Mouse (Mus musculus): ENCODE measurements around the gene Ube2g2. TPM values are rescaled to one million over a fixed set of nuclear protein-coding genes. Genes with fewer than 3 reads are reported as not detected.

The Ube2g2 gene
- polyA plus RNA-seq, 1 experiment: 56.9 TPM

DNA sequence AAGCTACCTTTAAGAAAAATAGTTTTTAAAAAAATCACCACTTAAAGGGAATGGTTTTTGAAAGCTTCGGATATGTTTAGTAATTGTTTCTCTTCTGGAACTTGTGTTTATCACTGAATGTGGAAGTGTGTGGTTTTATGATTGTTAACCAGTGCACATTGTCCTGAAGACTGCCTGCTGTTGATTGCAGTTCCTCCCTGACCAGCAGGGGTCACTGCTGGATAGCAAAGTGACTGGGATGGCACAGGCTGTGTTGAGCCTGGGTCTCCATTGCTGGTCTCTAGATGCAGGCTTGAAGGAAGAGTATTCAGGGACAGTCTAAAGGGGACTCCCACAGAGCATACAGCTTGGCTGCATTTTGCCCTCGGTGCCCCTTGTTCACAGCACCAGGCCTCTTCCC, 5.4 kb downstream of the Ube2g2 start:
- peak; percentile 98 for TF ChIP-seq CTCF (IDR thresholded peaks at IDR 0.05; ENCODE audit: borderline replicate concordance, extremely low read depth, insufficient read depth, insufficient read length)
- TF ChIP-seq POLR2A (IDR thresholded peaks at IDR 0.05; ENCODE audit: borderline replicate concordance, extremely low read depth, insufficient read depth, insufficient read length, poor library complexity, severe bottlenecking): no peak
- DNase-seq (ENCODE audit: low read depth): peak; percentile 88

DNA sequence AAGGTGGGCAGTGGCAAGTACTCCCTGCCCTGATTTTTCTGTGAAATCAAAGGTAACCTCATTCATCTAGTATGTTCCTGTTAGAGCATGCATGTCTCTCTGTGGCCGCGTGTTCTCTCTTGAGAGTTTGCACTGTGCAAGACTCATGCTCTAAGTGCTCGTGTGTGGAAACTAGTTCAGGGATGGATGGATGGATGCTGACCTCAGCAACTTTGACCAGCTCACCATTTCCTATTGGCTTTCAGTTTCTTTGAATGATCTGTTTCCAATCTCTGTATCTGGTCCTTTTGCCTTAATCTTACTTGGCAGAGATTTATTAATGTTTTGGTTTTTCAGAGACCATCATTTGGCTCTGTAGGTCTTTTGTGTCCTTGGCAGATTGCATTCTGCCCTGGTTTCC, 7.1 kb downstream of the Ube2g2 start:
- no peak for DNase-seq (ENCODE audit: low read depth)
- TF ChIP-seq POLR2A (IDR thresholded peaks at IDR 0.05; ENCODE audit: borderline replicate concordance, extremely low read depth, insufficient read depth, insufficient read length, poor library complexity, severe bottlenecking): no peak

DNA sequence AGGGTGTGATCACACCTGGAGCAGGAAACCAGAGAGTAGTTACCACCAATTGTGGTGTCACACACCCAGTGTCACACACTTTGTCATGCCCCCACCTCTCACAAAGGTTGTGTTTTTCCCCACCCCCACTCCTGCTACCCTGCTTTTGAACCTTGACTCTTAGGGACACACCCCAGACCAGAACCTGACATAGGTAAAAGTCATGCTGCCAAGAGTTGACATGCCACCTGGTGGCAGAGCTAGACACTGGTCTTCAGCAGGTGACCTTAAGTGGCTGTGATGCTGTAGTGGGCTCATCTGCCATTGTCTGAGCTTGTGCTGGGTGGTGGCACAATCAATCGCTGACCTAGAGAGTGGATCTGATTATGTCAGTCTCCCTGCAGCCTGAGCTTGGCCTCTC, 7.9 kb downstream of the Ube2g2 start:
- TF ChIP-seq CTCF (IDR thresholded peaks at IDR 0.05; ENCODE audit: borderline replicate concordance, extremely low read depth, insufficient read depth, insufficient read length): peak; percentile 13; the same call in 1 of the 2 replicates
- TF ChIP-seq POLR2A (IDR thresholded peaks at IDR 0.05; ENCODE audit: borderline replicate concordance, extremely low read depth, insufficient read depth, insufficient read length, poor library complexity, severe bottlenecking): no peak
- DNase-seq (ENCODE audit: low read depth): no peak

DNA sequence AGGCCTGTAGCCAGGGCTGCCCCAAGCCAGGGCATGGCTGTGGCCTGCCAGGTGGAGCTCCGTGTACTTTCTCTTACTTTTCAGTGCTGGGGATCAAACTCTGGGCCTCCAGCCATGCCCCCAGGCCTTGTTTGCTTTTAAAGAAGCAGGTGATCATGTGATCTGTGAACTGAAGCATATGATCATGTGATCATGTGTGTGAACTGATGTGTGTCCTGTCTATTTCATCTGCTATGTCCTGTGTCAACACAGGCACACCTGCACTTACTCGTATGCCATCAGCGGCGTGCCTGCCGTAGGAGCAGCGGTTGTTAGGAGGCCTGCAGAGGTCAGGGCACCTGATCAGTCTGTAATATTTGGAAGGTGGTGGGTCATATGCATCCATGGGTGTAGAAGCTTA, 11.9 kb downstream of the Ube2g2 start:
- no peak for DNase-seq (ENCODE audit: low read depth)
- no peak for TF ChIP-seq POLR2A (IDR thresholded peaks at IDR 0.05; ENCODE audit: borderline replicate concordance, extremely low read depth, insufficient read depth, insufficient read length, poor library complexity, severe bottlenecking)
- TF ChIP-seq CTCF (IDR thresholded peaks at IDR 0.05; ENCODE audit: borderline replicate concordance, extremely low read depth, insufficient read depth, insufficient read length): no peak

DNA sequence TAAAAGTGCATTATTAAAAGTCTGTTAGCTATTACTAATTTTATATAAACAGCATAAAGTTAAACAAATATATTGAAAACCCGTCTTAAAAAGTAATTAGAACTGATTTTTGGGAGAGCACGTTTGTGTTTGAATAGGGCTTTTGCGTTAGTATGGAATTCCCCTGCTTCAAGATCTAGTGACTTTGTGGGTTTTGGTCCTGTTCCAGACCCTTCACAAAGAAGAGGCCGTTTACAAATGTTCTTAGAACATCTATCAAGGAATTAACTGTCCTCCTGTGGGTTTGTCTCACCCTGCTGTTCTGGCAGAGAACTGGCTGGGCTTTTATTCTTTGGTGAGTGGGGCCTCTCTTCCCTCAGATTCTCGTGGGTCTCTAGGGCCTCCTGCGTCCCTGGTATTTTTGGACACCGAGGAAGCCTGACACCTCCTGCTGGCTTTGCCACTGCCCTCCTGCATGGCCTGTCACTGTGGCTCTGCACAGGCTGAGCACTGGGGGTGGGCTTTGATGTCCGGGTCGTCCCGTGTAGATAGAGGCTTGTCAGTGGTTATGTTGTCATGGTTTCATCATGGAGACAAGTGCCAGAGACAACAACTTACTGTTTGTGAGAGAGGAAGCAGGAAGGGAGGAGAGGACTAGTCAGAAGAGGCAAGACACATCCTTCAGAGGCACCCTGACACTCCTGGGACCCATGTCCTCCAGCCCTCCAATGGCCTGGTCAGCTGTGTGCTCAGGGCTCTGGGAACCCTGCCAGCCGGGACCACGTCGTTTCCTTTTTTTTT, 12.6 kb downstream of the Ube2g2 start:
- TF ChIP-seq CTCF (IDR thresholded peaks at IDR 0.05; ENCODE audit: borderline replicate concordance, extremely low read depth, insufficient read depth, insufficient read length) (no peak), POLR2A (IDR thresholded peaks at IDR 0.05; ENCODE audit: borderline replicate concordance, extremely low read depth, insufficient read depth, insufficient read length, poor library complexity, severe bottlenecking) (no peak)
- DNase-seq (ENCODE audit: low read depth): peak; percentile 41

DNA sequence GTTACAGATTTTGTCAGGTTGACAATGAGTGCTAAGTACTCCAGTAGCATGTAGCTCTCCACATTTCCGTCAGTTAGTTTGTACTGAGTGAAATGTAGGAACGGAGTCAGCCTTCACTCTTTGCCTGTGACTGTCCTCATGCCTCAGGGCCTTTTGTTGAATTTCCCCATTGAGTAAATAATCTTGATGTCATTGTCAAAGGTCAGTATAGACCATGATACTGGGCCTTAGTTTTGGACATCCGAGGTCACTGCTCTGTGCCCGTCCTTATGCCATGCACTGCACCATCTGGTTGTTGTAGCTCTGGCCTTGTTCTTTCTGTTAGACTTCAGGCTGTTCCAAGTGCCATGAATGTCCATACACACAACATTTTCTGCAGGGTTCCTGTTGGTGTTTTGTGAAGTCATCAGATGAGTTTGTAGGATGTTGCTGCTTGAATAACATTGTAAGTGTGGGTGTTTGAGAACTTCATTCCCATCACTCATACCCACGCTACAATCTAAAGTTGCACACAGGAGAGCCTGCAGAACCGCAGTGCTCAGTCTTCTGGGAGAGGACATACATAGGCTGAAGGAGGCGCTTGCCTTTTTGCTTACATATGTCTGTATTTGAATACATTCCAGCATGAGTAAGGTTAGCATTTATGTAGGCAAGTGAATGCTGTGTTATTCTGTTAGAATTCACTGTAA, 14.3 kb downstream of the Ube2g2 start:
- no peak for DNase-seq (ENCODE audit: low read depth)
- TF ChIP-seq POLR2A (IDR thresholded peaks at IDR 0.05; ENCODE audit: borderline replicate concordance, extremely low read depth, insufficient read depth, insufficient read length, poor library complexity, severe bottlenecking) (no peak), CTCF (IDR thresholded peaks at IDR 0.05; ENCODE audit: borderline replicate concordance, extremely low read depth, insufficient read depth, insufficient read length) (no peak)

DNA sequence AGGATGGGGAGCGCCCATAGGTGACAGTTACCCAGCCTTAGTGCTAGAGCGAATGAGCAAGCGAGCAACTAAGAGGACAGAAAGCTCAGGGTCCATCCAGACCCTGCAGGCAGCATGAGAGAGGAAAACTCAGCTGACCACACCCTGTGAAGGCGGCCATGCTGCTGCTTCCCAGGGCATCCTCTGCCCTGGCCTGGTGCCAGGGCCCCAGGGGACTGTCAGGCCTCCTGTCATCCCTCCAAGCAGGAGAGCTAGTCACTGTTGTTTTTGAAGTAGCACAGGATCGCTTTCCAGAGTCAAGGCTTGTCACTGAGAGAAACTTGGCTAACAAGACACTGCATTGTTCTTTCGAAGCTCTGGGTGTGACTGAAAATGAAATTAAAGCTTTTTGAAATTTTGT, 16.9 kb downstream of the Ube2g2 start:
- no peak for DNase-seq (ENCODE audit: low read depth)
- no peak for TF ChIP-seq POLR2A (IDR thresholded peaks at IDR 0.05; ENCODE audit: borderline replicate concordance, extremely low read depth, insufficient read depth, insufficient read length, poor library complexity, severe bottlenecking)
- TF ChIP-seq CTCF (IDR thresholded peaks at IDR 0.05; ENCODE audit: borderline replicate concordance, extremely low read depth, insufficient read depth, insufficient read length): no peak

DNA sequence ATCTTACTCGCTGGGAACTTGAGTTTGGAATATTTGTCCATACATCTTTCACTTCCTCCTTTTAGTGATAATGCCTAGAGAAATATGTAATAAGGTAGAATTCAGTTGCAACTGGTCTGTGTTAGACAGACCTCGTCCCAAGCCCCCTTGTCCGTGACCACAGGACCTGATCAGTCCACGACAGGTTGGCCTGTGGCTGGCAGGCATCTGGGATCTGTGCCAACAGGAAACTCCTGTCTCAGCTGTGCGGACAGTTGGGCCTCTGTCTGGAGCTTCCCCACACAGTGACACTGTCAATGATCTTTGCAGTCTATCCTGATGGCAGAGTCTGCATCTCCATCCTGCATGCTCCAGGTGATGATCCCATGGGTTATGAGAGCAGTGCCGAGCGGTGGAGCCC, 21.1 kb downstream of the Ube2g2 start:
- no peak for TF ChIP-seq POLR2A (IDR thresholded peaks at IDR 0.05; ENCODE audit: borderline replicate concordance, extremely low read depth, insufficient read depth, insufficient read length, poor library complexity, severe bottlenecking)
- TF ChIP-seq CTCF (IDR thresholded peaks at IDR 0.05; ENCODE audit: borderline replicate concordance, extremely low read depth, insufficient read depth, insufficient read length): no peak
- no peak for DNase-seq (ENCODE audit: low read depth)

DNA sequence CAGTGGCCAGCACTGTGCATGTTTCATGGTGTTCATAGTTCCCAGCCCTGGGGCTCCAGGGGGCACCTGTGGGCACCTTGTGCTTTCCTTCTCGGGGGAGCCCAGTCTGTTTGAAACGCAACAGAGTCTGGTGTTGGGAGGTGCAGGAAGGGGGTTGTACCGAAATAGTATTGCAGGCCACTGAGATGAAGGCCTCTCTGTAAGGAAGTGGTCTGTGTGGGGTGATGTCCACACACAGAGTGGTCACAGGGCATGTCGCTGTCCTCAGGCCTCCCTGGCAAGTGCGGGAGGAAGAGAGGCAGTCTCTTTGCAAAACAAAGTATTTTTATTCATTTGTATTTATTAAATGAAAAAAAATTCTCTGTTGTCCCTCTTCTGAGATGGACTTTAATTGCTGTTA, 23.5 kb downstream of the Ube2g2 start:
- TF ChIP-seq CTCF (IDR thresholded peaks at IDR 0.05; ENCODE audit: borderline replicate concordance, extremely low read depth, insufficient read depth, insufficient read length) (no peak), POLR2A (IDR thresholded peaks at IDR 0.05; ENCODE audit: borderline replicate concordance, extremely low read depth, insufficient read depth, insufficient read length, poor library complexity, severe bottlenecking) (no peak)
- no peak for DNase-seq (ENCODE audit: low read depth)

DNA sequence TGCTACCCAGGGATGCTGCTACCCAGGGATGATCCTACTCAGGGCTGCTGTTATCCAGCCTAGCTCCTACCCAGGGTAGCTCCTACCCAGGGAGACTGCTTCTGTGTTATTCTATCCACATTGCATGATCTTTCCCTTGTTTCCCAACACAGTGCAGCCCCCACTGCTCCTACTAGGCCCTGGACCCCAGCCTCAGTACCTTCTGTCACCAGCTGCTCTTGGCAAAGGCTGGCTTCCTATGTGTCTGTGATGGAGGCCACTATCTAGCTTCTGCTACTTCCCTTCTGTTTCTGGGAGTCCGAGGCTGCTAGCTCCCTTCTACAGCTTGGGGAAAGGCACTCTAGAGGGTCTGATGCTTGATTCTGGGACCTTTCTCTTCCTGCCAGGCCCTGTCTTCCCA, 25.4 kb downstream of the Ube2g2 start:
- DNase-seq (ENCODE audit: low read depth): no peak
- TF ChIP-seq POLR2A (IDR thresholded peaks at IDR 0.05; ENCODE audit: borderline replicate concordance, extremely low read depth, insufficient read depth, insufficient read length, poor library complexity, severe bottlenecking) (no peak), CTCF (IDR thresholded peaks at IDR 0.05; ENCODE audit: borderline replicate concordance, extremely low read depth, insufficient read depth, insufficient read length) (no peak)

DNA sequence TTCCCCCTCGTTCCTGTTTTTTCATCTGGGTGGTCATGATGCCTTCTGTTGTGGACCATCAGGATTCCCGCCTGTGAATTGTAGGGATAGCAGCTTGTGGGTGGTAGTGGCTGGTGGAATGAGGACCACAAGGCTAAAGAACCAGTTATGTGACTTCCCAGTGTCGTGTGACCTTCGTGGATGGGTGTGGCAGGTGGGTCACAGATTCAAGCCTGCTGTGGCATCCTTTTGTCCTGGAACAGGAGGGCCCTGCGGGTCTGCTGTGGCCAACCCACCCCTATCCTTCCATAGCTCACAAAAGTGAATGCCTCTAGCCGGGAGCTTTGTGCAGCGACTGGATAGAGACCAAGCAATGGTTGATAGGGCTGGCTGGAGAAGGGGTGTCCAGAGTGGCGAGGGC, 25.8 kb downstream of the Ube2g2 start:
- DNase-seq (ENCODE audit: low read depth): no peak
- TF ChIP-seq CTCF (IDR thresholded peaks at IDR 0.05; ENCODE audit: borderline replicate concordance, extremely low read depth, insufficient read depth, insufficient read length) (no peak), POLR2A (IDR thresholded peaks at IDR 0.05; ENCODE audit: borderline replicate concordance, extremely low read depth, insufficient read depth, insufficient read length, poor library complexity, severe bottlenecking) (no peak)

DNA sequence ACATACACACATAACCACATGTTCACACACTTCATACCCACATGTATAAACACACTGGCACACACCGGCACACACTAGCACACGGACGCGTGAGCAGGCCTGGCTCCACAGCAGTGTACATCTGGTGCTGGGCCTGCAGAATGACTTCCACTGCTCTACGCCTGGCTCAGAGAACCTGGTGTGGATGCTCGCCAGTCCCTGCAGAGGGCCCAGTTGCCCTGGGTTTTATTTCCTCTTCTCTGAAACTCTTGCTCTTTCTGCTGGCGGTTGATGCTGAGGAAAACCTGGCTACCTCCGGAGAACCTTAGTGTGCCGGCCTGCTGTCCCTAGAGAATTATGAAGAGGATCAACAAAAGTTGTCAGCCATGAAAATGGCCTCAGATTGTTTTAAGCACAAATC, 30.0 kb downstream of the Ube2g2 start:
- no peak for TF ChIP-seq POLR2A (IDR thresholded peaks at IDR 0.05; ENCODE audit: borderline replicate concordance, extremely low read depth, insufficient read depth, insufficient read length, poor library complexity, severe bottlenecking)
- TF ChIP-seq CTCF (IDR thresholded peaks at IDR 0.05; ENCODE audit: borderline replicate concordance, extremely low read depth, insufficient read depth, insufficient read length): no peak
- DNase-seq (ENCODE audit: low read depth): no peak
